Mouse (Mus musculus) lung, postnatal 14 days (tissue): ENCODE data around the gene 4930432K21Rik.

Experiments used
- DNase-seq: peaks from one replicate; pipeline ENCODE4 v3.0.0; 2021

The 4930432K21Rik gene

DNA sequence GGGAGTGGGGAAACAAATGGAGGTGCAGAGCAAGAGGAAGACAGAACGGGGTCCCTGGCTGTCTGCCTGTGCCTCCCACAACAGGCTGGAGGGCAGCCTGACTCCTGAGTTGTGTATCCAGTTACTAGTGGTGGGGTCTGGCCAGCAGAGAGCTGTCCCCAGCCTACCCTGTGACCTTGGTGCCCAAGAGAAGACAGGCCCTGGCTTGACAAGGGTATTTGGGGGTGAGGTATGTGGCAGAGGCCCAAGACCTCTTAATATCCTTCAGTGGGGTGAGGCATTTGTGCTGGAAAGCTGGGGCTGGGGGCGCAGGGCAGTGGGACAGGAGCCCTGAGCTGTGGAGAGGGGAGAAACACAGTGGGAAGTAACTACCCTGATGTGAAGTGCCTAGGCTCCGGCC lies 63.4 kb downstream of the 4930432K21Rik start:
- no peak for DNase-seq

DNA sequence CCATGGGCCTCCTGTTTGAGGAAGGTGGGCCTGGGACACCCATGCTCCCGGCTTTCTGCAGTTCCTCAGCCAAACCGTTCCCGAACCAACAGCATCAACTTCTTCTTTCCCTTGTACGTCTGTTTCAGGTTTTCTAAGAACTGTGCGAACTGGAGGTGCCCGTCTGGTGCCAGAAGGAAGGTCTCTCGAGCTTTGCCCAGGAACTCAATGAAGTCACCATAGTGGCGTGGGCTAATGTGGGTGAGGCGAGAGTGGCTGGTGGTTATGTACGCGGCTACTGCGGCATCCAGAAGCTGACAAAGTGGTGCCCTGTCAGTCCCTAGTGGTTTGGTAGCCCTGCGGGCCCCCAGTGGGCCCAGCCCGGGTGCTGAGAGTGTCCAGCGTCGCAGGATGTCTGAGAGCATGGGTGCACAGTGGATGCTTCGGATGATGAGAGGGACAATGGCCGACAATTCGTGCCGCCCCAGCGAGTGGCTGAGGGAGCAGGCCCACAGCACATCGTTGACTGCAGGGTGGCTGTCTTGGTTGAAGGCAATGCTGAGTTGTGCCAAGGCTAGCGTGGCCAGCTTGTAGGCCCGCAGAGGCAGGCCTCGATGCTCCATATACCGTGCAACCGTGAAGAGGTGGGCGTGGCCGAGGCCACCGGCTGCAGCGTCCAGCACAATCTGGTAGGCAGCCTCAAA lies 64.2 kb downstream of the 4930432K21Rik start:
- no peak for DNase-seq

DNA sequence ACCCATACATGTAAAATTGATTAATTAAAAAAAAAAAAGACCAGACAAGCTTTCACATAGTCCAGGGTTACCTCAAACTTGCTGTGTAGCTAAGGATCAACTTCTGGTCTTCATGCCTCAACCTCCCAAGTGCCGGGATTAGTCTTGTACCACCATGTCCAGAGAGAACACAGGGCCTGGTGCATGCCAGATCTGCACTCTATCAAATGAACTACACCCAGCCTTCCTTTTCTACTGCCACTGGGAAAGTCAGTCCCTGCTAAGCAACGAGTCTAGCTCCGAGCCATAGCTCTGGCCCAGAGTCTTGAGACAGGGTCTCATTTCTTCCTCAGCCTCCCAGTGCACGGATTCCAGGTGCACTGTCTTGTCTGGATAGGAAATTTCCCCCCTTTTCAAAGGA lies 65.5 kb downstream of the 4930432K21Rik start:
- DNase-seq = no peak

DNA sequence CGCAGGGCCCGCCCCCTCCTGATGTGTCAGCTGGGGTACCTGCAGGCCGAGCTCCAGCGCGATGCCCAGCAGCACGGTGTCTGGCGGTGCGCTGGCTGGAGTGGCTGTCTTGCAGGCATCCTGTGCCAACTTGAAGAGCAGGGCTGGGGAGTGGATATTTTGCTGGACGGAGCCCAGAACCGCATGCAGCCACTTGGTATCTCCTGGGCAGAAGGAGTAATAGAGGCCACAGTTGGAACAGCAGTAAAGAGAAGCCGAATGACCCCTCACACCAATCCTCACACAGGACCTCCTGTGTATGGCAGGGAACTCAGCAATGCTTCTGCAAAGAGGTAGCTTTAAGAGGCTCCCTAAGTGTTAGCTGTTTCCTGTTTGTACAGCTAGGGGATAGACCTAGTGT lies 69.4 kb downstream of the 4930432K21Rik start:
- DNase-seq = no peak

DNA sequence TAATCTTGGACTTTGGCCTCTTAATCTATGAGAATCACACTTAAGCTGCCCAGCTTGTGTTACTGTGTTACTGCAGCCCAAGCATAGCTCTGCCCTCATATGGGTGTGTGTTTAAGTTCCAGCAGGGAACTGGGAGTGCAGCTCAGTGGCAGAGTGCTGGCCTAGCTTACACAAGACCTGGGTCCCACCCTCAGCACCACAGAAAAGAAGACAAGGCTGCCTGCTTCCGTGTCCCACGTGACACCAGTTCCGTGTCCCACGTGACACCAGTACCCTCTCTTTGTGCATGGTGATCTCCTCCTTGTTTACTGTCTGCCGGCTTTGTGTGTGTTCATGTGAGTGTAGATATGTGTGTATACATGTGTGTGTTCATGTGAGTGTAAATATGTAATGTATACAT lies 70.3 kb downstream of the 4930432K21Rik start:
- no peak for DNase-seq

DNA sequence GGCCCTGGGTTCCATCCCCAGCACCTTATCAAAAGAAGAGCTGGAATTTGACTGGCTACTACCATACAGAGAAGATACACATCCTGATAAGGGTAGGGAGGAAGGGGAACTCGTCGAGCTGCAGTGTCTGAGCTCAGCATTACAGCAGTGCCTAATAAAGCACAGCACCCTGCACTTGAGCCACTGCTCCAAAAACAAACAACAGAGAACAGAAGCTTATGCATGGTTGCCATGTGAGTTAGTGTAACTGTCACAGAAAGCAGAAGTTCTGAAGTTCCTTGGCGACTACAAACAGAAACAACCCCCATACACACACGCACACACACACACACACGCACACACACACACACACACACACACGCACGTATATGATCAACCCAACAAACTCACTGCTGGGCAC lies 72.3 kb downstream of the 4930432K21Rik start:
- no peak for DNase-seq
